15 mouse cellular contexts compared by ENCODE assay signal in genomic region chr5:89592301-89592700, GRCm38 (mm10).
"Had no signal": no experiment of that assay in that cellular context is flagged by ENCODE, and none has a peak within 500 bp of the region (broad histone marks: within the 10 kb centered on the region; RNA-seq: fewer than 3 reads in every experiment).

No protein-coding gene starts in this region.

- H3K4me1 ChIP-seq: neural tube, embryonic 12.5 days; neural tube, embryonic 13.5 days; neural tube, embryonic 15.5 days; stomach, embryonic 15.5 days had no signal

- H3K4me3 ChIP-seq: neural tube, embryonic 12.5 days; neural tube, embryonic 13.5 days; neural tube, embryonic 15.5 days; stomach, embryonic 15.5 days had no signal

- H3K9ac ChIP-seq: neural tube, embryonic 12.5 days; neural tube, embryonic 13.5 days; neural tube, embryonic 15.5 days; stomach, embryonic 15.5 days had no signal

- H3K36me3 ChIP-seq: neural tube, embryonic 12.5 days; neural tube, embryonic 13.5 days; neural tube, embryonic 15.5 days; stomach, embryonic 15.5 days had no signal

- H3K27ac ChIP-seq: neural tube, embryonic 12.5 days; neural tube, embryonic 13.5 days; neural tube, embryonic 15.5 days; stomach, embryonic 15.5 days had no signal

- H3K27me3 ChIP-seq: neural tube, embryonic 12.5 days; neural tube, embryonic 13.5 days; neural tube, embryonic 15.5 days; stomach, embryonic 15.5 days had no signal

- DNase-seq: right cerebral cortex, adult 18-20 months; right cerebral cortex, postnatal 14 days; right cerebral cortex, postnatal 25 days; right cerebral cortex, postnatal 4 days; spleen, adult 18-20 months; thymus, adult 18-20 months; thymus, adult 2 months; thymus, postnatal 14 days; thymus, postnatal 25 days; thymus, postnatal 36 days; thymus, postnatal 4 days had no signal

- H3K9me3 ChIP-seq: neural tube, embryonic 12.5 days; neural tube, embryonic 13.5 days; neural tube, embryonic 15.5 days; stomach, embryonic 15.5 days had no signal

- H3K4me2 ChIP-seq: neural tube, embryonic 12.5 days; neural tube, embryonic 13.5 days; neural tube, embryonic 15.5 days; stomach, embryonic 15.5 days had no signal
